Mouse (Mus musculus) ovary, adult 10 weeks (tissue): ENCODE measurements around the gene Jsrp1. TPM values are rescaled to one million over a fixed set of nuclear protein-coding genes. Genes with fewer than 3 reads are reported as not detected.

Experiments used
- polyA plus RNA-seq: library from polyadenylated mRNA; stranded (reverse); fragments of 350-450 nt; fragmentation: Illumina TruSeq; extraction: RNeasy Lipid Tissue Mini Kit (QIAGEN cat#74804); gene quantifications from one replicate; pipeline ENCODE4 v1.2.3, GENCODE M21; 2014

Jsrp1 gene
- polyA plus RNA-seq, result not detected

GRCm38 (mm10) chr10:80813366-80813765 lies at the start of gene Jsrp1:
Gene Jsrp1 (minus strand): TSS chr10:80813498.

GRCm38 (mm10) chr10:80854913-80855748 lies 41.8 kb upstream of the Jsrp1 start, which contains the start of the genes Lsm7 and Sppl2b:
Gene Lsm7 (minus strand): TSS chr10:80855209.
Gene Sppl2b (plus strand): TSS chr10:80855275.

GRCm38 (mm10) chr10:80843931-80844547 lies 30.7 kb upstream of the Jsrp1 start, which contains the start of gene Lingo3:
Gene Lingo3 (minus strand): TSS chr10:80844039.

GRCm38 (mm10) chr10:80826151-80827062 lies 13.1 kb upstream of the Jsrp1 start, which contains the start of gene Oaz1:
Gene Oaz1 (plus strand): TSS chr10:80826656.

GRCm38 (mm10) chr10:80804916-80805315 lies 8.4 kb downstream of the Jsrp1 start, which contains the start of gene Amh:
Gene Amh (plus strand): TSS chr10:80805243.

GRCm38 (mm10) chr10:80798150-80799006 lies 14.9 kb downstream of the Jsrp1 start, which contains the start of the genes Sf3a2 and Plekhj1:
Gene Sf3a2 (plus strand): TSS chr10:80798198.
Gene Plekhj1 (minus strand): TSS chr10:80798626.

Other genes with a start within 250 kb of the Jsrp1 start
- gene Klf16, start 236.2 kb downstream of the Jsrp1 start, polyA plus RNA-seq, result 3.8 TPM
- gene Abhd17a, start 223.2 kb downstream of the Jsrp1 start, polyA plus RNA-seq, result not detected
- not detected for gene Scamp4, start 210.6 kb downstream of the Jsrp1 start, polyA plus RNA-seq
- gene Adat3, start 210.6 kb downstream of the Jsrp1 start, polyA plus RNA-seq, result not detected
- gene Gm49322, start 207.5 kb downstream of the Jsrp1 start, polyA plus RNA-seq, result not detected
- 0.77 TPM for gene Csnk1g2, start 190.7 kb downstream of the Jsrp1 start, polyA plus RNA-seq
- 0.51 TPM for gene Btbd2, start 156.4 kb downstream of the Jsrp1 start, polyA plus RNA-seq
- gene Mknk2, start 135.4 kb downstream of the Jsrp1 start, polyA plus RNA-seq, result 1.5 TPM
- 3.1 TPM for gene Mob3a, start 111.5 kb downstream of the Jsrp1 start, polyA plus RNA-seq
- 0.46 TPM for gene Izumo4, start 111.3 kb downstream of the Jsrp1 start, polyA plus RNA-seq
- 8.9 TPM for gene Ap3d1, start 71.2 kb downstream of the Jsrp1 start, polyA plus RNA-seq
- 3.4 TPM for gene Dot1l, start 58.3 kb downstream of the Jsrp1 start, polyA plus RNA-seq
- 6.4 TPM for gene Sf3a2, start 15.3 kb downstream of the Jsrp1 start, polyA plus RNA-seq
- gene Plekhj1, start 14.9 kb downstream of the Jsrp1 start, polyA plus RNA-seq, result 2.9 TPM
- not detected for gene Amh, start 8.3 kb downstream of the Jsrp1 start, polyA plus RNA-seq
- 134 TPM for gene Oaz1, start 13.2 kb upstream of the Jsrp1 start, polyA plus RNA-seq
- not detected for gene Lingo3, start 30.5 kb upstream of the Jsrp1 start, polyA plus RNA-seq
- gene Lsm7, start 41.7 kb upstream of the Jsrp1 start, polyA plus RNA-seq, result 3.4 TPM
- not detected for gene Sppl2b, start 41.8 kb upstream of the Jsrp1 start, polyA plus RNA-seq
- not detected for gene Tmprss9, start 58.4 kb upstream of the Jsrp1 start, polyA plus RNA-seq
- gene Timm13, start 87.5 kb upstream of the Jsrp1 start, polyA plus RNA-seq, result not detected
- gene Lmnb2, start 104.7 kb upstream of the Jsrp1 start, polyA plus RNA-seq, result 0.51 TPM
- gene Gadd45b, start 116.6 kb upstream of the Jsrp1 start, polyA plus RNA-seq, result 8.4 TPM
- gene Gng7, start 201.4 kb upstream of the Jsrp1 start, polyA plus RNA-seq, result 6.8 TPM
- gene Diras1, start 212.2 kb upstream of the Jsrp1 start, polyA plus RNA-seq, result not detected
- 0.29 TPM for gene Slc39a3, start 223.9 kb upstream of the Jsrp1 start, polyA plus RNA-seq
- gene Sgta, start 246.7 kb upstream of the Jsrp1 start, polyA plus RNA-seq, result 0.66 TPM